Mouse (Mus musculus) megakaryocyte progenitor cell, adult 5-6 weeks (primary cell): ENCODE measurements around the gene Vmn1r213. TPM values are rescaled to one million over a fixed set of nuclear protein-coding genes. Genes with fewer than 3 reads are reported as not detected.

Experiments used
- ATAC-seq: replicated peaks from 2 replicates; pipeline ENCODE4 v1.8.0; 2016; ENCODE audit warnings: mild to moderate bottlenecking, moderate TSS enrichment, inconsistent platforms; ENCODE audit not compliant: poor library complexity
- total RNA-seq, 2 experiments: library from RNA; stranded (forward) in 1 of 2; stranded (reverse) in 1 of 2; fragments of 157-497, 149-512 nt in 1 of 2; fragments of 200-1000 nt in 1 of 2; gene quantifications; 2 replicates each; pipeline versions ENCODE4 v1.2.3 to v1.2.4; 2015 to 2017

Gene Vmn1r213
- not detected in 2 replicates for total RNA-seq (2015)
- not detected in 2 replicates for total RNA-seq (2017)

DNA sequence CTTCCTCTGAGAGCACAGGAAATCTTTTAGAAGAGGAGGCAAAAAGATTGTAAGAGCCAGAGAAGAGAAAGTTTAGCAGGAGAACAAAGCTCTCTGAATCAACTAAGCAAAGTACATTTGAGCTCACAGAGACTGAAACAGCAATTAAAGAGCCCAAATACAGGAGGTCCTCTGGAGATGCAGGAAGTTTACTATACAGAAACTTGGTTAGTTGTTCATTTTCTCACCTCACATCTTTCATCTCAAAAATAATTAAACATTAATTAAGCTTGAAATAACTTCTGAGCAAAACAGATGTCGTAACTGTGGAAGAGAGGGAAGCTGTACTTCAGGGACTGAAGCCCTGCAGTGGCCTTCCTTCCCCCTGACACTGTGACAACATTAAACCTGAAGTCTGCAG, at the start of gene Vmn1r213:
Gene Vmn1r213 (plus strand): TSS at position 301 of the 400 bp plus-strand sequence.
- no peak for ATAC-seq

GRCm38 (mm10) chr13:22990214-22990891, 17.1 kb upstream of the Vmn1r213 start:
- ATAC-seq = no peak

DNA sequence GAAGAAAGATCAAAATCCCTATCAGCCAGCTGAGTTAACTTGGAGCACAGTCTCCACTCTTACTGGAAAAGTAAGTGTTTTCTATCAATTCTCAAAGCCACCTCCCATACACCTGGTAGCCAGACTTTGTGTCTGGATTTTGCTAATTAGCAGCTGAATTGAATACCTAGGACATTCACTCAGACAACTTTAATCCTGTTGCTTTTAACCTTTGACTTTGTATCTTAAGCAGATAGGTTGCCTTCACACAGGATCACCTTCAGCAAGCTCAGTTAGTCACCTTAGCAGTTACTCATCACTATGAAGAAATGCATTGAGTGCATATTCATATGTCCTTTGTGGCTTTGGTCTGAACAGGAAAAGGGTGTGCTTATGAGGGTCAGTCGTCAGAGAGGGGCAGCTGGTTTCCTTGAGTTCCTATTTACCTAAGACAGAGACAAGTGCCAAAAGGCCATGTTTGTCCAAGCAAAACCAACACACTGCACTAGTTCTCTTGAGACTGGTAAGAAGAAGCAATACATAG, 15.2 kb upstream of the Vmn1r213 start:
- ATAC-seq = no peak

DNA sequence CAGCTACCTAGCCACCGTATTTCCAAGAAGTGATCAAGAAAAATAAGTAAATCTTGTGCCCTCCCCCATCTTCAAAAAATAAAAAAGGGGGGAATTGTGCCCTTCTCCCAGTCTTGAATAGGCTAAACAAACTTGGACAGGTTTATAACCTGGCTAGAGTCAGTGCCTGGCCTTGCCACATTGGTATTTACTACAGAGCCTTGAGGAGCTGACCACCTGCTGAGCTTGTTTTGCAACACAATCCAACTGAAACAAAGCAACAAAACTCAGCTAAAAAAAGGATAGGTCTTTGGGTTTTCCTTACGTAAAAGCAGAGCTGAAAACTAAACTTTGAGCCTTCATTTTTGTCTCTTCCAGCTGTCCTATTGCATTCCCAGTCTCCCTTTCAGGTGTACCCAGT, 14.7 kb upstream of the Vmn1r213 start:
- no peak for ATAC-seq

DNA sequence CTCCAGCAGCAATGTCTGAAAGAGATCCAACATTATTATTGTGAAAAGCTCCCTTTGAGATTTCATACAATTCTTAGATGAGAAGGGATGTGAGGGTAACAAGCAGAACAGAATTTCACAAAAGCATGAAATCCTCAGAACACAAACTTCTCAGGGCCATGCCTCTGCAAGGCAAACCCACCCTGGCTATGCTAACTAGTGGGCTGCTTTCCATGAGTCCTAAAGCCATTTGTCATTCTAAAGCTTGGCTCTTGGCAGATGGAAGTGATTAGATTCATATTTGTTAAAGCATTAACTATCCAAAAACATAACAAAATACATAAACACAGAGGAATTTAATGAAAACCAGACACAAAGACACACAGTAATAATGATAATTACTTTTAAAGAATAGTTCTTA, 10.7 kb downstream of the Vmn1r213 start:
- no peak for ATAC-seq

GRCm38 (mm10) chr13:23024812-23025211, 17.4 kb downstream of the Vmn1r213 start:
- no peak for ATAC-seq

DNA sequence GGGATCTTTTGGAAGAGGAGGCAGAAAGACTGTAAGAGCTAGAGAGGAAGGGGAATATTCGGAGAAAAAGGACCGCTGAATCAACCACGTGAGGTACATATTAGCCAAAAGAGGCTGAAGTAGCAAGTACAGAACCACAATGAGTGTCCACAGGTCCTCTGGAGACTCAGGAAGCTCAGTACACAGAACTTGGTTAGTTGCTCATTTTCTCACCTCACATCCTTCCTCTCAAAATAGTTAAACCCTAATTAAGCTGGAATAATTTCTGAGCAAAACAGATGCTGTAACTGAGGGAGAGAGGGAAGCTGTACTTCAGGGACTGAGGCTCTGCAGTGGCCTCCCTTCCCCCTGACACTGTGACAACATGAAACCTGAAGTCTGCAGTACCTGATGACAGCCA, 22.7 kb downstream of the Vmn1r213 start, which contains the start of gene Vmn1r214:
Gene Vmn1r214 (plus strand): TSS at position 301 of the 400 bp plus-strand sequence.
- no peak for ATAC-seq

GRCm38 (mm10) chr13:23057778-23058177, 50.3 kb downstream of the Vmn1r213 start:
- no peak for ATAC-seq

Other genes with a start within 250 kb of the Vmn1r213 start
- not detected in 2 replicates for gene Vmn1r208, start 230.3 kb upstream of the Vmn1r213 start, total RNA-seq (2015)
- not detected in 2 replicates for gene Vmn1r208, start 230.3 kb upstream of the Vmn1r213 start, total RNA-seq (2017)
- gene Vmn1r209, start 198.0 kb upstream of the Vmn1r213 start, total RNA-seq (2015) = not detected in 2 replicates
- gene Vmn1r209, start 198.0 kb upstream of the Vmn1r213 start, total RNA-seq (2017) = not detected in 2 replicates
- gene Vmn1r210, start 176.3 kb upstream of the Vmn1r213 start, total RNA-seq (2015) = not detected in 2 replicates
- gene Vmn1r210, start 176.3 kb upstream of the Vmn1r213 start, total RNA-seq (2017) = not detected in 2 replicates
- gene Vmn1r211, start 150.1 kb upstream of the Vmn1r213 start, total RNA-seq (2015) = not detected in 2 replicates
- not detected in 2 replicates for gene Vmn1r211, start 150.1 kb upstream of the Vmn1r213 start, total RNA-seq (2017)
- not detected in 2 replicates for gene Vmn1r212, start 123.5 kb upstream of the Vmn1r213 start, total RNA-seq (2015)
- gene Vmn1r212, start 123.5 kb upstream of the Vmn1r213 start, total RNA-seq (2017) = not detected in 2 replicates
- gene Vmn1r214, start 22.8 kb downstream of the Vmn1r213 start, total RNA-seq (2015) = not detected in 2 replicates
- gene Vmn1r214, start 22.8 kb downstream of the Vmn1r213 start, total RNA-seq (2017) = not detected in 2 replicates
- not detected in 2 replicates for gene Vmn1r215, start 60.4 kb downstream of the Vmn1r213 start, total RNA-seq (2015)
- gene Vmn1r215, start 60.4 kb downstream of the Vmn1r213 start, total RNA-seq (2017) = not detected in 2 replicates
- not detected in 2 replicates for gene Vmn1r217, start 110.6 kb downstream of the Vmn1r213 start, total RNA-seq (2015)
- gene Vmn1r217, start 110.6 kb downstream of the Vmn1r213 start, total RNA-seq (2017) = not detected in 2 replicates
- gene Vmn1r218, start 125.5 kb downstream of the Vmn1r213 start, total RNA-seq (2015) = not detected in 2 replicates
- not detected in 2 replicates for gene Vmn1r218, start 125.5 kb downstream of the Vmn1r213 start, total RNA-seq (2017)
- not detected in 2 replicates for gene Vmn1r219, start 151.7 kb downstream of the Vmn1r213 start, total RNA-seq (2015)
- gene Vmn1r219, start 151.7 kb downstream of the Vmn1r213 start, total RNA-seq (2017) = not detected in 2 replicates
- not detected in 2 replicates for gene Vmn1r220, start 180.3 kb downstream of the Vmn1r213 start, total RNA-seq (2015)
- gene Vmn1r220, start 180.3 kb downstream of the Vmn1r213 start, total RNA-seq (2017) = not detected in 2 replicates
- gene Vmn1r221, start 206.5 kb downstream of the Vmn1r213 start, total RNA-seq (2015) = not detected in 2 replicates
- gene Vmn1r221, start 206.5 kb downstream of the Vmn1r213 start, total RNA-seq (2017) = not detected in 2 replicates
- not detected in 2 replicates for gene Vmn1r222, start 228.3 kb downstream of the Vmn1r213 start, total RNA-seq (2015)
- gene Vmn1r222, start 228.3 kb downstream of the Vmn1r213 start, total RNA-seq (2017) = not detected in 2 replicates
- gene Vmn1r223, start 239.5 kb downstream of the Vmn1r213 start, total RNA-seq (2015) = not detected in 2 replicates
- not detected in 2 replicates for gene Vmn1r223, start 239.5 kb downstream of the Vmn1r213 start, total RNA-seq (2017)